23 mouse cellular contexts compared by ENCODE assay signal in the genomic region with DNA sequence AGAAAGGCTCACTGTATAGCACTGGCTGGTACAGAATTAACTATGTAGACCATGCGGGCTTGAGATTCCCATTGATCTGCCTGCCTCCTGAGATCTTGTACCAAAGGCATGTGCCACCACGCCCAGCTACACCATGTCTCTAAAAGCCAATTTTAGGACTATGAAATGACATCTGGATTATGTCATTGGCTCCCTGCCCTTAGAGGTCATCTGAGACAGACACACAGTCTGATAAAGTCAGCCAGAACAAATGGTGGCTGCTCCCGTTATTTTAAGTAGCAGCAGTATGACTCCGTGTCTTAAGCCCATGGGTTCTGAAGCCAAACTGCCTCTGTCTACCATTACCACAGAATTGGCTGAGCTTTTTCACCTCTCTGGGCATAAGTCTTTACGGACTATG. TPM values are rescaled to one million over a fixed set of nuclear protein-coding genes. Genes with fewer than 3 reads are reported as not detected.
A peak's percentile ranks its signal among the peaks of the same experiment; 100 is the strongest.
DNase-seq lines count a peak whose midpoint lies in the region; ATAC-seq and TF ChIP-seq lines count a peak whose summit lies in the region.
"Had no signal": no experiment of that assay in that cellular context is flagged by ENCODE, and none has a peak within 500 bp of the region (broad histone marks: within the 10 kb centered on the region; RNA-seq: fewer than 3 reads in every experiment).

No protein-coding gene starts in this region.

- 91% methylated on average over 5 of the region's 5 CpGs for WGBS in midbrain, embryonic 11.5 days
- 86% methylated on average over 5 of the region's 5 CpGs for WGBS in midbrain, postnatal 0 days
- WGBS in heart, embryonic 12.5 days, result 38% methylated on average over 5 of the region's 5 CpGs
- WGBS in midbrain, embryonic 15.5 days, result 90% methylated on average over 5 of the region's 5 CpGs
- 91% methylated on average over 5 of the region's 5 CpGs for WGBS in forebrain, embryonic 14.5 days

- H3K9me3 ChIP-seq in midbrain, embryonic 11.5 days (ENCODE audit: control insufficient read depth, low read length), result no peaks in the 10 kb centered on the region
- H3K9me3 ChIP-seq in midbrain, postnatal 0 days (ENCODE audit: low read length), result no peaks in the 10 kb centered on the region
- H3K9me3 ChIP-seq in heart, embryonic 12.5 days (replicated peaks), result no peaks in the 10 kb centered on the region
- H3K9me3 ChIP-seq in midbrain, embryonic 15.5 days, result no peaks in the 10 kb centered on the region
- H3K9me3 ChIP-seq in forebrain, embryonic 14.5 days (replicated peaks; ENCODE audit: control insufficient read depth, low read length), result no peaks in the 10 kb centered on the region
- H3K9me3 ChIP-seq: embryonic facial prominence, embryonic 10.5 days; hindbrain, embryonic 15.5 days; limb, embryonic 10.5 days had no signal

- no peak for ATAC-seq in midbrain, embryonic 11.5 days (ENCODE audit: low FRiP score)
- ATAC-seq in midbrain, postnatal 0 days (ENCODE audit: low FRiP score), result no peak
- ATAC-seq in heart, embryonic 12.5 days (ENCODE audit: insufficient number of reproducible peaks, low FRiP score), result peak; percentile 36; the same call in 1 of the 2 replicates
- ATAC-seq in midbrain, embryonic 15.5 days (replicated peaks), result no peak
- no peak for ATAC-seq in forebrain, embryonic 14.5 days
- ATAC-seq: intestine, embryonic 16.5 days had no signal

- H3K36me3 ChIP-seq in midbrain, embryonic 11.5 days (ENCODE audit: control insufficient read depth, insufficient read depth, low read length), result peaks cover 10% of the 10 kb centered on the region
- H3K36me3 ChIP-seq in midbrain, postnatal 0 days (ENCODE audit: insufficient read depth, low read length), result peaks cover 34% of the 10 kb centered on the region
- peaks cover 50% of the 10 kb centered on the region for H3K36me3 ChIP-seq in heart, embryonic 12.5 days
- peaks cover 11% of the 10 kb centered on the region; the same call in 1 of the 2 replicates for H3K36me3 ChIP-seq in midbrain, embryonic 15.5 days (replicated peaks)
- peaks cover 72% of the 10 kb centered on the region for H3K36me3 ChIP-seq in forebrain, embryonic 14.5 days (ENCODE audit: control insufficient read depth, insufficient read depth, low read length)

- DNase-seq in midbrain, embryonic 11.5 days (ENCODE audit: low spot score, missing footprints), result peak; percentile 73
- no peak for DNase-seq in midbrain, postnatal 0 days (ENCODE audit: low spot score)
- peak; percentile 19 to 62 for DNase-seq in heart, postnatal 14 days
- DNase-seq in spleen, postnatal 36 days (ENCODE audit: low spot score in 2 of 2), result no peak
- no peak for DNase-seq in forebrain, embryonic 14.5 days (ENCODE audit: low spot score)
- DNase-seq: adrenal gland, adult 8-10 months; cerebellum, adult 9-10 months; kidney, postnatal 36 days; layer of hippocampus, adult 9-11 months; lung, adult 18-20 months; lung, postnatal 14 days; right cerebral cortex, postnatal 25 days had no signal

- H3K27me3 ChIP-seq in midbrain, embryonic 11.5 days (ENCODE audit: control insufficient read depth, insufficient read depth, low read length), result no peaks in the 10 kb centered on the region
- H3K27me3 ChIP-seq in midbrain, postnatal 0 days (ENCODE audit: insufficient read depth, low read length), result no peaks in the 10 kb centered on the region
- no peaks in the 10 kb centered on the region for H3K27me3 ChIP-seq in heart, embryonic 12.5 days (replicated peaks)
- H3K27me3 ChIP-seq in midbrain, embryonic 15.5 days (replicated peaks), result no peaks in the 10 kb centered on the region
- H3K27me3 ChIP-seq in forebrain, embryonic 14.5 days (replicated peaks; ENCODE audit: control insufficient read depth, insufficient read depth, low read length), result no peaks in the 10 kb centered on the region
- H3K27me3 ChIP-seq: hindbrain, embryonic 15.5 days had no signal

- no peaks in the 10 kb centered on the region for H3K4me1 ChIP-seq in midbrain, embryonic 11.5 days (ENCODE audit: control insufficient read depth, insufficient read depth, low read length)
- no peaks in the 10 kb centered on the region for H3K4me1 ChIP-seq in midbrain, postnatal 0 days (ENCODE audit: insufficient read depth, low read length)
- peaks cover 19% of the 10 kb centered on the region for H3K4me1 ChIP-seq in heart, embryonic 12.5 days (replicated peaks)
- H3K4me1 ChIP-seq in midbrain, embryonic 15.5 days, result no peaks in the 10 kb centered on the region
- H3K4me1 ChIP-seq in forebrain, embryonic 14.5 days (ENCODE audit: control insufficient read depth, insufficient read depth, low read length), result no peaks in the 10 kb centered on the region
- H3K4me1 ChIP-seq: embryonic facial prominence, embryonic 10.5 days; hindbrain, embryonic 15.5 days; limb, embryonic 10.5 days had no signal

- H3K27ac ChIP-seq in midbrain, embryonic 11.5 days (ENCODE audit: low read depth, low read length), result no peak overlapping the region
- no peak overlapping the region for H3K27ac ChIP-seq in midbrain, postnatal 0 days (ENCODE audit: low read depth, low read length)
- peak overlapping the region; percentile 89 for H3K27ac ChIP-seq in heart, embryonic 12.5 days (ENCODE audit: poor library complexity, severe bottlenecking)
- no peak overlapping the region for H3K27ac ChIP-seq in midbrain, embryonic 15.5 days
- H3K27ac ChIP-seq in forebrain, embryonic 14.5 days (ENCODE audit: low read depth, low read length), result no peak overlapping the region
- H3K27ac ChIP-seq: embryonic facial prominence, embryonic 10.5 days; hindbrain, embryonic 15.5 days; left cerebral cortex, adult 2 months; limb, embryonic 10.5 days had no signal

- H3K4me3 ChIP-seq in midbrain, embryonic 11.5 days (ENCODE audit: low read depth, low read length), result no peak overlapping the region
- no peak overlapping the region for H3K4me3 ChIP-seq in midbrain, postnatal 0 days (ENCODE audit: low read depth, low read length)
- no peak overlapping the region for H3K4me3 ChIP-seq in heart, embryonic 12.5 days
- no peak overlapping the region for H3K4me3 ChIP-seq in midbrain, embryonic 15.5 days
- no peak overlapping the region for H3K4me3 ChIP-seq in forebrain, embryonic 14.5 days (ENCODE audit: low read depth, low read length)
- H3K4me3 ChIP-seq: embryonic facial prominence, embryonic 10.5 days; hindbrain, embryonic 15.5 days; left cerebral cortex, adult 2 months; limb, embryonic 10.5 days had no signal

- TF ChIP-seq CTCF in midbrain, postnatal 0 days (IDR thresholded peaks at IDR 0.05), result no peak

- intact Hi-C loops in heart, postnatal 14 days (cut with DNase I), result no loop called here

- H3K9ac ChIP-seq in midbrain, embryonic 11.5 days (ENCODE audit: low read length), result no peak overlapping the region
- no peak overlapping the region for H3K9ac ChIP-seq in midbrain, postnatal 0 days (replicated peaks; ENCODE audit: low read length, poor library complexity, severe bottlenecking)
- H3K9ac ChIP-seq in heart, embryonic 12.5 days, result 0 out of 2 replicates have a peak overlapping the region, but pooled peaks have one; percentile 24
- no peak overlapping the region for H3K9ac ChIP-seq in midbrain, embryonic 15.5 days
- H3K9ac ChIP-seq in forebrain, embryonic 14.5 days (ENCODE audit: low read length), result no peak overlapping the region
- H3K9ac ChIP-seq: hindbrain, embryonic 15.5 days had no signal

- no peak overlapping the region for H3K4me2 ChIP-seq in midbrain, embryonic 11.5 days
- H3K4me2 ChIP-seq in midbrain, postnatal 0 days (ENCODE audit: low read depth, low read length, poor library complexity, severe bottlenecking), result no peak overlapping the region
- peak overlapping the region; percentile 24; the same call in 1 of the 2 replicates for H3K4me2 ChIP-seq in heart, embryonic 12.5 days
- no peak overlapping the region for H3K4me2 ChIP-seq in midbrain, embryonic 15.5 days
- H3K4me2 ChIP-seq in forebrain, embryonic 14.5 days (ENCODE audit: low read length), result no peak overlapping the region
- H3K4me2 ChIP-seq: hindbrain, embryonic 15.5 days; liver, embryonic 11.5 days had no signal

RNA-seq across cellular contexts. Expression of a gene that starts 12.0 kb away (rescaled TPM):
- polyA plus RNA-seq in midbrain, embryonic 11.5 days (2014; fragmentation: Nextera tagmentation; extraction: Ambion mirVana), result 4,130 and 4,246 TPM in 2 replicates
- total RNA-seq in midbrain, postnatal 0 days (2014; rRNA removed), result 231 and 262 TPM in 2 replicates
- polyA plus RNA-seq in midbrain, postnatal 0 days (2015; fragmentation: Nextera tagmentation; extraction: Ambion mirVana), result 858 and 919 TPM in 2 replicates
- 1,861 and 1,891 TPM in 2 replicates for polyA plus RNA-seq in heart, embryonic 12.5 days (2016; fragmentation: Nextera tagmentation; extraction: Ambion mirVana)
- 100 to 1,000 TPM; 129 to 151 TPM for total RNA-seq in heart, postnatal 14 days (2021)
- 876 and 917 TPM in 2 replicates for polyA plus RNA-seq in midbrain, embryonic 15.5 days (2015; fragmentation: Nextera tagmentation; extraction: Ambion mirVana)
- 2,465 and 2,793 TPM in 2 replicates for polyA plus RNA-seq in forebrain, embryonic 14.5 days (2014; fragmentation: Nextera tagmentation; extraction: Ambion mirVana)

RNA-seq across cellular contexts. Expression of a gene that starts 20.2 kb away (rescaled TPM):
- polyA plus RNA-seq in midbrain, embryonic 11.5 days (2014; fragmentation: Nextera tagmentation; extraction: Ambion mirVana), result 38.9 and 42.4 TPM in 2 replicates
- total RNA-seq in midbrain, postnatal 0 days (2014; rRNA removed), result 45.6 and 46.2 TPM in 2 replicates
- polyA plus RNA-seq in midbrain, postnatal 0 days (2015; fragmentation: Nextera tagmentation; extraction: Ambion mirVana), result 38.3 and 42.6 TPM in 2 replicates
- polyA plus RNA-seq in heart, embryonic 12.5 days (2016; fragmentation: Nextera tagmentation; extraction: Ambion mirVana), result 30.5 and 33.3 TPM in 2 replicates
- 10 to 100 TPM; 25.5 to 27.5 TPM for total RNA-seq in heart, postnatal 14 days (2021)
- polyA plus RNA-seq in midbrain, embryonic 15.5 days (2015; fragmentation: Nextera tagmentation; extraction: Ambion mirVana), result 45.9 and 48.2 TPM in 2 replicates
- 52.7 and 57.0 TPM in 2 replicates for polyA plus RNA-seq in forebrain, embryonic 14.5 days (2014; fragmentation: Nextera tagmentation; extraction: Ambion mirVana)

RNA-seq across cellular contexts. Expression of a gene that starts 38.1 kb away (rescaled TPM):
- polyA plus RNA-seq in midbrain, embryonic 11.5 days (2014; fragmentation: Nextera tagmentation; extraction: Ambion mirVana), result 4.7 and 5.6 TPM in 2 replicates
- total RNA-seq in midbrain, postnatal 0 days (2014; rRNA removed), result 0.05 and 0.57 TPM in 2 replicates
- polyA plus RNA-seq in midbrain, postnatal 0 days (2015; fragmentation: Nextera tagmentation; extraction: Ambion mirVana), result 0.04 and 0.13 TPM in 2 replicates
- polyA plus RNA-seq in heart, embryonic 12.5 days (2016; fragmentation: Nextera tagmentation; extraction: Ambion mirVana), result 0.64 and 0.99 TPM in 2 replicates
- not detected for total RNA-seq in heart, postnatal 14 days (2021)
- 0.27 and 0.64 TPM in 2 replicates for polyA plus RNA-seq in midbrain, embryonic 15.5 days (2015; fragmentation: Nextera tagmentation; extraction: Ambion mirVana)
- not detected in 2 replicates for polyA plus RNA-seq in forebrain, embryonic 14.5 days (2014; fragmentation: Nextera tagmentation; extraction: Ambion mirVana)
- total RNA-seq: adrenal gland, adult 8-10 months; left cerebral cortex, adult 2 months had no signal
- polyA plus RNA-seq: C2C12; gonadal fat pad, adult 2 months; kidney, embryonic 14.5 days had no signal

Comparison
In these comparisons a context has a peak if more than half of its experiments do, and no peak if none do; other contexts are left out.
1. DNase-seq: peak in midbrain, embryonic 11.5 days (single experiment) and heart, postnatal 14 days (2 of 2); none in midbrain, postnatal 0 days (single experiment), spleen, postnatal 36 days (0 of 2) and forebrain, embryonic 14.5 days (single experiment).